Mouse (Mus musculus) megakaryocyte, embryonic 14.5 days (primary cell): ENCODE results near the gene Atg7. TPM values are rescaled to one million over a fixed set of nuclear protein-coding genes. Genes with fewer than 3 reads are reported as not detected.

ENCODE experiments used
- H3K27me3 ChIP-seq: replicated peaks from 2 replicates; pipeline ENCODE3; 2012; ENCODE audit warnings: inconsistent platforms
- H3K36me3 ChIP-seq: replicated peaks from 2 replicates; pipeline ENCODE3; 2012; ENCODE audit warnings: low read length, inconsistent platforms, mixed read lengths
- H3K4me1 ChIP-seq: 2 replicates; pipeline ENCODE4 v1.6.1; 2012; ENCODE audit warnings: inconsistent platforms
- H3K4me3 ChIP-seq: replicated peaks from 2 replicates; pipeline ENCODE3; 2012; ENCODE audit warnings: moderate library complexity, mild to moderate bottlenecking, inconsistent platforms
- H3K9me3 ChIP-seq: 2 replicates; pipeline ENCODE4 v1.6.1; 2012; ENCODE audit warnings: inconsistent platforms
- FLI1 ChIP-seq: IDR thresholded peaks from 2 replicates; pipeline ENCODE4 v1.6.1; 2012; ENCODE audit warnings: low read length, inconsistent platforms, mixed read lengths
- GATA1 ChIP-seq: IDR thresholded peaks from 3 replicates; pipeline ENCODE4 v1.6.1; 2012; ENCODE audit warnings: mixed read lengths, low read length, inconsistent platforms, borderline replicate concordance
- polyA plus RNA-seq: library from polyadenylated mRNA; stranded (reverse); fragments of >175 nt; gene quantifications from 2 replicates; pipeline ENCODE4 v1.2.3, GENCODE M21; 2012; ENCODE audit warnings: low replicate concordance; ENCODE audit not compliant: insufficient read depth

The Atg7 gene
- polyA plus RNA-seq, 1 experiment, result 92.9 TPM

GRCm38 (mm10) chr6:114712242-114713050 lies 69.5 kb downstream of the Atg7 start:
- Histone ChIP-seq H3K4me3 (peak overlapping the region; percentile 53), H3K9me3 (no peaks in the 10 kb centered on the region), H3K27me3 (no peaks in the 10 kb centered on the region), H3K4me1 (peaks cover 76% of the 10 kb centered on the region), H3K36me3 (peaks cover 77% of the 10 kb centered on the region)
- TF ChIP-seq FLI1 (no peak), GATA1 (no peak)

GRCm38 (mm10) chr6:114713538-114713937 lies 70.6 kb downstream of the Atg7 start:
- H3K4me3 ChIP-seq, result no peak overlapping the region
- TF ChIP-seq FLI1, result no peak
- TF ChIP-seq GATA1, result no peak
- no peaks in the 10 kb centered on the region for H3K27me3 ChIP-seq
- no peaks in the 10 kb centered on the region for H3K9me3 ChIP-seq
- peaks cover 73% of the 10 kb centered on the region for H3K4me1 ChIP-seq
- H3K36me3 ChIP-seq, result peaks cover 76% of the 10 kb centered on the region

GRCm38 (mm10) chr6:114714654-114715053 lies 71.8 kb downstream of the Atg7 start:
- Histone ChIP-seq H3K9me3 (no peaks in the 10 kb centered on the region), H3K36me3 (peaks cover 76% of the 10 kb centered on the region), H3K4me3 (no peak overlapping the region), H3K27me3 (no peaks in the 10 kb centered on the region), H3K4me1 (peaks cover 63% of the 10 kb centered on the region)
- TF ChIP-seq GATA1, result no peak
- no peak for TF ChIP-seq FLI1

- peaks cover 75% of the 10 kb centered on the region for H3K36me3 ChIP-seq
- H3K27me3 ChIP-seq, result no peaks in the 10 kb centered on the region
- H3K4me1 ChIP-seq, result peaks cover 55% of the 10 kb centered on the region
- no peak overlapping the region for H3K4me3 ChIP-seq
- H3K9me3 ChIP-seq, result no peaks in the 10 kb centered on the region
- TF ChIP-seq FLI1 (no peak), GATA1 (no peak)
Measured at GRCm38 (mm10) chr6:114715289-114716030, 72.6 kb downstream of the Atg7 start.

GRCm38 (mm10) chr6:114719100-114719499 lies 76.2 kb downstream of the Atg7 start:
- Histone ChIP-seq H3K4me1 (peaks cover 36% of the 10 kb centered on the region), H3K36me3 (peaks cover 57% of the 10 kb centered on the region), H3K9me3 (no peaks in the 10 kb centered on the region), H3K4me3 (no peak overlapping the region), H3K27me3 (no peaks in the 10 kb centered on the region)
- TF ChIP-seq GATA1 (no peak), FLI1 (no peak)

GRCm38 (mm10) chr6:114719665-114720064 lies 76.8 kb downstream of the Atg7 start:
- Histone ChIP-seq H3K9me3 (no peaks in the 10 kb centered on the region), H3K4me1 (peaks cover 36% of the 10 kb centered on the region), H3K36me3 (peaks cover 51% of the 10 kb centered on the region), H3K27me3 (no peaks in the 10 kb centered on the region), H3K4me3 (no peak overlapping the region)
- TF ChIP-seq GATA1, result no peak
- no peak for TF ChIP-seq FLI1

GRCm38 (mm10) chr6:114722046-114722445 lies 79.1 kb downstream of the Atg7 start:
- TF ChIP-seq GATA1 (no peak), FLI1 (no peak)

GRCm38 (mm10) chr6:114723925-114724324 lies 81.0 kb downstream of the Atg7 start:
- Histone ChIP-seq H3K36me3 (peaks cover 52% of the 10 kb centered on the region), H3K27me3 (no peaks in the 10 kb centered on the region), H3K9me3 (no peaks in the 10 kb centered on the region), H3K4me3 (no peak overlapping the region), H3K4me1 (peaks cover 40% of the 10 kb centered on the region)
- TF ChIP-seq GATA1 (no peak), FLI1 (no peak)

More at GRCm38 (mm10) chr6:114722046-114722445, 79.1 kb downstream of the Atg7 start:
- Histone ChIP-seq H3K36me3 (peaks cover 55% of the 10 kb centered on the region), H3K27me3 (no peaks in the 10 kb centered on the region), H3K9me3 (no peaks in the 10 kb centered on the region), H3K4me3 (no peak overlapping the region), H3K4me1 (peaks cover 36% of the 10 kb centered on the region)

- H3K4me1 ChIP-seq, result peaks cover 44% of the 10 kb centered on the region
- TF ChIP-seq GATA1, result no peak
- no peak for TF ChIP-seq FLI1
- no peaks in the 10 kb centered on the region for H3K9me3 ChIP-seq
- H3K36me3 ChIP-seq, result peaks cover 52% of the 10 kb centered on the region
- H3K4me3 ChIP-seq, result no peak overlapping the region
- H3K27me3 ChIP-seq, result no peaks in the 10 kb centered on the region
Measured at GRCm38 (mm10) chr6:114724351-114724750, 81.5 kb downstream of the Atg7 start.

GRCm38 (mm10) chr6:114725147-114725575 lies 82.3 kb downstream of the Atg7 start:
- Histone ChIP-seq H3K4me1 (peaks cover 46% of the 10 kb centered on the region), H3K4me3 (no peak overlapping the region), H3K9me3 (no peaks in the 10 kb centered on the region), H3K27me3 (no peaks in the 10 kb centered on the region), H3K36me3 (peaks cover 51% of the 10 kb centered on the region)
- TF ChIP-seq FLI1 (no peak), GATA1 (no peak)
